Mouse (Mus musculus) fibroblast of lung, adult 2 months (primary cell): ENCODE data around the gene Il1b.
A peak's percentile ranks its signal among the peaks of the same experiment; 100 is the strongest.

Experiments used
- DNase-seq: peaks from one replicate; pipeline ENCODE4 v3.0.0-alpha.2; 2011; ENCODE audit warnings: low read depth

Gene Il1b

DNA sequence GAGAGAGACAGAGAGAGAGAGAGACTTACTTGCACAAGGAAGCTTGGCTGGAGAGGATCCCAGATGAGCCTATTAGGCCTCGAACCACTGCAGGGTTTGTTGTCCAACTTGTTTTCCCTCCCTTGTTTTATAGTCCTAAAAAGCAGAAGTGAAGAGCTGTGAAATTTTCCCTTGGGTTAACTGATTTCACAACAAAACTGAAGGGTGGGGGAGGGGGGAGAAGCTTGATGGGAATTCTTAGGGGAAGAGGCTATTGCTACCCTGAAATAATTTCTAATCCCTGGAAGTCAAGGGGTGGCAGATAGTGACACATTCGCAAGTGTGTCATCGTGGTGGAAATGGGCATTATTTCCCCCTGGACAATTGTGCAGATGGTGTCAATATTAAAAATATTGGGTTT, at the start of gene Il1b:
Il1b (minus strand) TSS at position 101 of the 400 bp plus-strand sequence.
- DNase-seq = no peak

DNA sequence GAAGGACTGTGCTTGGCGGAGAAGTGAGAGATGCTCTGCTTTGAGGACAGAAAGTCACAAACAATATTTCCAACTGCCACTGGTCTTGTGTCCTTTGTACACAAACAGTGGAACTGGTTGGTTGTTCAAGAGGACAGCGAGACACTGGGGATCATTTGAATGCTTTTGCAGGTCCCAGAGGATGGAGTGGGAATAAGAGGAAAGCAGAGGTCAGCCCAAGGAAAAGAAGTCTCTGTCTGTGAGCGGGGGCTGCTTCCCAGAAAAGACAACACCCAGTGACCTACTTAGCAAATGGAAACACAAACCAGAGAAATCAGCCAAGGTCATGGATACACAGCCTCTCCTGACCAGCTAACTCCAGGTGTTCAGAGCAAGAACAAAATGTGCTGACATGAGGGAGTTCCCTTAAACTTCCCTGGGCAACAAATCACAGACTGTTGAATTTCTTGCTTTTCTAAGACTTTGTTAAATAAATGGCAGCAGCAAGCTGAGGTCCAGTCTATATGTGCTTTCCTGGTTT, 48.5 kb upstream of the Il1b start:
- no peak for DNase-seq

DNA sequence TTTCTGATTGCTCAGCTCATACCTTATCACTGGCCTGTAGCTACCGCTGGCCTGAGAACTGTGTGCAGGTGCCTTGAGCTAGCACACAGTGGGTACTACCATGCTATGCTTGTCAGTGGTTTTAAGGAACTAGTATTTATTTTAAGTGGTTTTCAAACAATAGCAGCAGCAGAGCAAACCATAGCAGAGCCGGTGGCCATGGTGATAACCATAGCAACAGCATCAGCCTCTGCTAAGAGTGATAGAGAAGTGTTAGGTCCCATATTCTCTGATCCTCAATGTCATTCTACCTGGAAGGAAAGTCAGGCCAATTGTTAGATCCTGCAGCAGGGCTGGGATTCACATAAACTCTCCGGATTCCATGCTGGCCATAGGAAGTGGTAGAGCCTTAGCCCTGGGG, 43.7 kb upstream of the Il1b start:
- no peak for DNase-seq

DNA sequence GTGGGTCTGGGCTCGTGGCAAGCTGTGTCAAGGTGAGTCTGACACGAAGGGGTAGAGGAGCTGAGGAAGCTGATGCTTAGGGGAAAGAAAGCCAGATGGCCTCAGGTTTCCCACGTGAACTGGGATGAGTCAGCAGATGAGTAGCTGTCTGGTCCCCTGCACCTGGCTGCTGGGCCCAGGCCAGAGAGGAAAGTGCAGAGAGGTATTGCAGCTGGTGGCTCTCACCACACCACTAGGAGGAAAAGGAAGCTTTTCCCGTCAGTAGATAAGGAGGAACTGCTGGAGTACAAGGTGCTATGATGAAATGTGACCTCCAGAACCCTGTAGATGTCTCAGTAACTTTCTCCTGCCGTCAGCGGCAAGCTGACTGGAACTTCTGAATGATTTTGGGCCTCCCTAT, 42.5 kb upstream of the Il1b start:
- no peak for DNase-seq

DNA sequence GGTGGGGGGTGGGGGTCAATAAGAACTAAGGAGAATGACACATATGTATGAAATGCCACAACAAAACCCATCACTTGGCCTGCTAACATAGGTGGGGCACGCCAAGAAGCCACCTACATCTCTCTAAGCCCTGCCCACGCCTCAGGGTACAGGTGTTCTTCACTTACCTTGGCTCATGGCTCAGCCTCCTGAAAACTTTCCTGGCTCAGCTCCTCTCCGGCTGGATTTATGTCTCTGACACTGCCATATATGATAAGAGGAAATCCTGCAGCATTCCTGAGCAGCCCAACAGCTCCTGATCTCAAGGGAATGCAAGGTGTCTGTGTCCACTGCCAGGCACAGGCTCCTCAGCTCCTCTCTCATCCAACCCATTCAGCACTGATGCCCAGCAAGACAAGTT, 40.7 kb upstream of the Il1b start:
- DNase-seq = no peak

DNA sequence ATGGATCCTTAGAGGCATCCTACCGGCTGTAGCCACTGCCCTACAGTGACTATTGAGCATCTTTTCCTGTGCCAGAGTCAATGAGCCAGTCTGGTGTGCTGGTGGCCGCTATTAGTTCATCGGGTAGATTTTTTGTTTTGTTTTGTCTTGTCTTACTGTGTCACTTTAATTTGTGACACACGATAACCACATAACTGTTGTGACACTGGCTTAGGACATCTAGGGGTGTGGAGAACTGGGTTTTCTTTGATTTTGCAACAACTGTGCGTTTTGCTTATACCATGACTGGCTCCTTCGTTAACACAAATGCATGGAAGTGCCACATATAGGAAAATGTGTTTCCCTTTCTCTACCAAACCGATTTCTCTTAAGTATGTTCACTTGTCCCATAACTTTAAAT, 39.4 kb upstream of the Il1b start:
- no peak for DNase-seq

DNA sequence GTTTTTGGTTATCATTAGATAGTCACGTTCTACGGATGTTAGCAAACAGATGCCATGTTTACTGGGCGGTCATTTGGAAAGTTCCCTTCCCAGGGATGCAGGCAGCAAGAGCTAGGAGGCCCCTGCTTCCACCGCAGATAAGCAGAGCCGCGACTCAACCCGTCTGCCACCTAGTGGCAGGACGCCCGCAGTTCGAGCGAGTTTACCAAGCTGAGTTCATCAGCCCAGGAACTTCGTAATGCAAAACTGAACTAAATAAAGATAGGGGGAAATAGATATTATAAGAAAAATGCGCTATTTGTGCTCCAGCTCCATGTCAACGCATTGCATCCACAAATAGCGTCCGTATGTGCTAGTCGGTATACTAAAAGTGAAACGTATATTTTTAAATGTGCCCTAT, 37.5 kb upstream of the Il1b start:
- peak; percentile 20 for DNase-seq

DNA sequence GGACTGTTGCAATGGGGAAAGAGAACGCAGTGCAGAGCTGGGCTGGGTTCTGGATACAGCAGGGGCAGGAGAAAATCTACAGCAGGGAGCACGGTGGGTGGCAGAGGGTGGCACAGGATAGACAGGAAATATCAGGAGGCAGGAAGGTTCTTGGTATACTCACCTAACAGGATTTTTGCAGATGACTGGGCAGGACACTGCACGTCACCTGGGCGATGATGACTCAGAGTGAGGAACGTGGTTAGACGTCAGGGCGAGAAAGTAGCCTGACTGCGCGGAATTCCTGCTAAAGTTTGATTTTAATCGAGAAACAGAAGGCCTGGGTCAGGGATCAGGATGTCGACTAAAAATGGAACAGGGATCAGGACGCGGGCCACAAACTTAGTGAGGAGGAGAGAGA, 36.7 kb upstream of the Il1b start:
- no peak for DNase-seq

DNA sequence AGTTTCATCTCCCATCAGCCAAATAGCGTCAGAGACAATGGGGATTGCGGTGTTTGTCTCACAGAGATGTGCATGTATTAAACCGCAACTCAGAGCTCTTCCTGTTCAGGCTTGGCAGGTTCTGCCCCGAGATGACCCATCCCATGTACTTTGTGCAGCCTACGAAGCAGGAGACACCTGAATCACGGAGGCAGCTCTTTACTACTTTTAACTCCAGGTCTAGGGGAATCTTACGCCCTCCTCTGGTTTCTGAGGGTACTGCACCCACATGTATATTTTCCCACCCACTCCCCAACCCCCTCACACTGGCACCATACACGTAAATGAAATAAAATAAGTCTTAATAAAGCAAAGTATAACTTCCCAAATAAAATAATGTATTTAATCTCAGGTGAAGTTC, 35.6 kb upstream of the Il1b start:
- DNase-seq = no peak

DNA sequence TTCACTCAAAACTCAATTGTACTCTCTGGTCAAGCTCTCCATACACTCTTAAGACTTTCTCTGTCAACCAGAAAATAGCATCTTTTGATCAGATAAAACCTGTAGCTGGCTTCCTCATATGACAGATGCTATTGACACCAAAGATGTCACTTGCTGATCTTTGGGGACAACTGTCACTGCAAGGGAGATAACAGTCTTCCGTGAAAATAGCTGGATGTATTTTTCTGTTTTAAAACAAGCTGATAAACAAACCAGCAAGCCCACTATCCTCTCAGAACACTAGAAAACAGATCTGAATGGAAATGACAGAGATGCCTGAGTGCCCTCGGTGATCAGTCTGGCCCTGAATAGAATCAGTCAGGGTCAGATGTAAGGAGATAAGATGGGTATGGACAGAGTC, 32.8 kb upstream of the Il1b start:
- DNase-seq = no peak

DNA sequence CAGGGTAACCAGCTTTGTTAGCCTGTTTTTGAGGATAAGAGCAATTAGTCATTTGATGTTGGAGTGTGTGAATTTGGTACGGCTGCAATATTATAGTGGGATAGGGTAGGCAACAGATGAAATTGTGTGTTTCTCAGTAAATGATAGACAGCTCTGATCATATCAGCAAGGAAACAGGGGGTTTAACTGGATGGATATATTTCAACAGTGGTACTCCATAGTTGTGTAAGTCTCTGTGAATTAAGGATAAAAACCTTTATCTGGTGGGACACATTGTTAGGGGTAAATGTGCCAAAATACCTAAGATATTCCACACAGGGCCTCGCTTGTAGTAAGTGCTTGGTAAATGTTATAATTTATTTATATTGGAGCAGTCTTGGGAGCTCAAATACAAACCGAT, 31.4 kb upstream of the Il1b start:
- no peak for DNase-seq

DNA sequence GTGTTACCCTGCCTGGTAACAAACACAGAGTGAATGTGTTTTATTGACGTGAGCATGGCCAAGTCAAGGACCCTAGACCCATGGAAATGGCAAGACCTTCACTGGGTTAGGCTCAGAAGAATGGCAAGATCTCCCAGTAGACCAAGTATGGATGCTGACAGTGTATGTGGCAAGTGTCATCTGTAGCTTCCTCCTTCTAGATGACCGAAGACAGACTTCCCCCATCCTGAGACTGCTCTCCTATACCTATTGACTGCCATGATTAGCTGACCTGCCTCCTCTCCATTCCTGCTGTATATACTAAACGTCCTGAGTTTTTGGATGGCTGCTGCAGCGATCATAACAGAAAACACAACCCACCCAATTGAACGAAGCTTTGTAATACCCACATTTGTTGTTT, 30.9 kb upstream of the Il1b start:
- DNase-seq = no peak

DNA sequence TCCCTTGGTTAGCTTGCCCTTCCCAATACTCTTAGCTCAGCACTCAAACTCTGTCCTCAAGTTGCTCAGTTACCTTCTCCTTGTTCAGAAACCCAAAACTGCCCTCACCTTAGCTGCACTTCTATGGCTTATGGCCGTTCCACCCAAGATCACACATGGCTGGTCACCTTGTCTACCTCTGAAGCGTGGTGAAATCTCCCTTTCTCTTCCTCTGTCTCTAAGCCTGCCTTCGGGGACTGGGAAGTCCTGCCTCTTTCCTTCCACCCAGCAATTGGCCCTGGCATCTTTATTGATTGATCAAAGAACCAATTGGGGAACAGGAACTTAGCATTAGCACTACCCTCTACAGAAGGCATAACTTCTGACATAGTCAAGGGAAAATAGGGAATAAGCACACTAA, 27.2 kb upstream of the Il1b start:
- DNase-seq = no peak

DNA sequence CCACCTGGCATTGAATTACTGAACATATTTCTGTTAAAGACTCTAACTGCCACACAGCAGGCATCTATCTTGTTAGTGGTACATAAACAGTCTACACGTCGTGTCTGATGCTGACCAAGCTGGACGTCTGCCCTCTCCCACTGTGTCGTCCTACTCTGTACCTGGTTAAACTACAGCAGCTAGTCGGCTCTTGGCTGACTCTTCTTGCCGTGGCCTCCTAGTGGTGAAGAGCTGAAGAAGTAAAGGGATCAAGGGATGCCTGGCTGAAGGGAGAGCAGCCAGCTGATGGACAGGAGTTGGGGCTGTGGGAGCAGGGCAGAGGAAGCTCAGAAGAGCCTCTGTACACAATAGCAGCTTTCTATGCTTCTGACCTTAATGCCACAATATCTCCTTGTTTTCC, 22.6 kb upstream of the Il1b start:
- DNase-seq = no peak

DNA sequence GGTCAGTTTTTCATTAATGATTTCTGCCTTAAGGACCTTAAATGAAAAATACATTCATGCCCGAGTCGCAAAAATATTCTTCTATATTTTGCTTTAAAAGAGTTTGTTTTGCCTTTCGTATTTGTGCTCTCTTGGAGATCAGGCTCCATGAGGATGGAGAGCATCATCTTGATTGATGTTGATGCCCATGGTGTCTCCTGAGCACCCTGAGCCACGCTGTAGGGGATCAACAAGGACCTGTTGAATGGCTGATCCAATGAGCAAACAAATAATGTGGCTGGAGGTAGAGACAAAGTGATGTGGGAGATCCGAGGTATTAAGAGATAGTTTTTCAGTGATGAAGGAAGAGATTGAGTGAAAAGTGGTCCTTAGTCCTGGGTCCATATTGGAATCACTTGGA, 19.2 kb upstream of the Il1b start:
- no peak for DNase-seq

DNA sequence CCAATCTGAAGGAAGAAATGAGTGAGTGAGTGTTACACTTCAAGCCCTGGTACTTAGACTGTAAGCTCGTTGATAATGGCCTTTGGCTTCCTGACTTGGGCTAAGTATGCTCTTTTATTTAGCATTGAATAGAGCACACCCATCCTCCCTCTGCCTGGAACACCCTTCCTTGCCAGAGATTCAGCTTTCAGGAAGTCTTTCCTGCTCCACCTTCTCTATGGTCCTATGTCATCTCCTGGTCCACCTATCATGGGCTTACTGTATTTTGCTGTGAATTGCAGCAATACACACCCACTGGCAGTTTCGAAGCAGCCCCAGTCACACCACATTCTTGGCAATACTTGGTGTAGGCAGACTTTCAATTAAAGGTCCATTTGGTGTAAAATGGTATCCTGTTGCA, 18.4 kb upstream of the Il1b start:
- DNase-seq = no peak

DNA sequence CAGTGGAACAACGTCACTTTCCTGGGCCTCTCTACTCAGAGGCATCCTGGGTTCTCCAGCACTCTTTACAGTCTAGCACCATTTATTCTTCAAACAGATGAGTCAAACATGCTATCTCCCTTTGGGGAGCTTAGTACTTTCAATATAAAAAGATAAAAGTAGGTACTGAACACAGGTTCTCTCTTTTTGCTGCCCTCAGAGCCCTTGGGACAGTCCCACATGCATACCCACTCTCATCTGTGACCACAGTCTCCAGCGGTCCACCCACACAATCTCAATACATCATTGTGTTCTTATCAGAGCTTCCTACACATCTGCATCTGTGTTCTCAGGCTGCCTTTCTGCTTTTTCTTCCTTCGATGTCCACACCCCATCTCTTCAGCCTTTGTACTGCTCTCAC, 14.4 kb upstream of the Il1b start:
- DNase-seq = no peak

DNA sequence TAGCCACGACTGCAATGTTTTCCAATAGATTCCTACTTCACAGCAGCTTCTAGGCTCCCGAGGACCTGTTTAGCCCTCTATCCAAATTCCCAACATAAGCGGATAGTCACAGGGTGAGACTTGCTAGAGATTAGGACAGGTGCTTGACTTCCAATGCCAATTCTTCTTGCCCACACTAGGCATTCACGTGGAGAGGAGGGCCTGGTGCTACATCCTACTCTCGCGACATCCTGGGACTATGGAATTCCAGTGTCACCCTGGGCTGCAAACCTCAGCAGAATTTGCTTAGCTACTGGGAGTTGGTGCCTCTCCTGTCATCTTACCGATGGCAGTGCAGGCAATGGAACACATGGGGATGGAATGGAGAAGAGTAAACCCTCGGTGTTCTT, 13.3 kb upstream of the Il1b start:
- DNase-seq = no peak

DNA sequence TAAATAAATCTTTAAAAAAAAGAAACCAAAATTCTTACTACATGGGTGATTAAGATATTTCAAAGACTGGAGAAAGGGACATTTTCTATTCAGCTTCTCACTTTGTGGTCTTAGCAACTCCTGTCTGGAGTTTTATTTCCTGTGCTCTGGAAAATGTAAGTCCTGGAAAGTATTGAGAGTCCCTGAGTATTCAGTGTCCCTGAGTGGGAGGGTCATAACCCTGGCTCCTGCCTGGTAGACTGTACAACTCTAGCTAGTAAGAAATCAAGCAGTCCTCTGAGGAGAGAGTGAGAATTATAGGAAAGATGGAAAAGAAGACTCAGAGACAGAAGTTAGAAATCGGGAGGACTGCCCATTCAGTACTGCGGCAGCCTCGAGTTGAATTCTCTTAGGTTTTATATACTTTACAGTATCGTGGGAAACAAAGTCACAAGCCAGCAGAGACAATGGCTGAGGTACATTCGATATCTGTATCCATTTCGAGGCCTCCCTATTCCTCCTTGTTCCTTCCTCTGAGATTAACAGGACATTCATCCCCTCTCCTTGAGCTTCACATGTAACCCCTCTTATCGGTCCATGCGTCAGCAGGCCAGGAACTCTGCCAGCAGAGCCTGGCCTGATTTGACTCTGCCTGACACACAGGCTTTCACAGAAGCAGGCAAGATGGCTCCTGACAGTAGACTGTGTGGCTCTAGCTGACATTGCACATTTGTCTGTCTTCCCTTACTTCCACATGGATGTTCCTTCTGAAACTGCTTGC, 12.8 kb upstream of the Il1b start:
- no peak for DNase-seq

DNA sequence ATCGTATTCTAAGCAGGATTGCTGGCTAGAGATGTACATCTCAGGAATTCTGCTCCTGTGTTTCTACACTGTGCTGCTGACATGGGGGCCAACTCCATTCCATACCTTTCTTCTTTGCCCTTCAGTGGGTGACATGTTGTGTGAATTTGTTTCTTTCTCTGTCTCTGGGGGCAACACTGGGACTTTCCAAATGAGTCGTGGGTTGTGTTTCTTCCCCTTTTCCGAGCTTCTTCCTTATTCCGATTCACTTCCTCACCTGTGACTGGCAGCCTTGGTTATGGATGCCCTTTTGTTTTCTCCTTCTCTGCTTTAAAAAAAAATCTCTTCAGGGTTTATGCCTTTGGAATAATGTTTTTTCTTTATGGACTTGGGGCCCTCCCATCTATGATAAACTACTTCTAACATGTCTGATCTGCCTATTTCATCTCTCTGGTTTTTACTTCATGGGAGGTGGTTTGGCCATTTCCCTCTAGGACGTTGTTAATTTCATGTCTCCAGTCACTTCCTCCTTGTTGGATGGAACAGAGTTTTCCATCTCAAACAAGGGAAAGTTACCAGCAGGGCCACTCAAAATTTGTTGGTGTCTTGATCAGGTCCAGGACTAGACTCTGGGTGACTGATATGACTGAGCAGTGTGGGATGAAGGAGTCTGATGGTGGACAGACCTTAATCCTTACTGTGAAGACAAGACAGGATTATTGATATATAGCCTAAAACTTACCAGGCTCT, 10.0 kb upstream of the Il1b start:
- DNase-seq = no peak

DNA sequence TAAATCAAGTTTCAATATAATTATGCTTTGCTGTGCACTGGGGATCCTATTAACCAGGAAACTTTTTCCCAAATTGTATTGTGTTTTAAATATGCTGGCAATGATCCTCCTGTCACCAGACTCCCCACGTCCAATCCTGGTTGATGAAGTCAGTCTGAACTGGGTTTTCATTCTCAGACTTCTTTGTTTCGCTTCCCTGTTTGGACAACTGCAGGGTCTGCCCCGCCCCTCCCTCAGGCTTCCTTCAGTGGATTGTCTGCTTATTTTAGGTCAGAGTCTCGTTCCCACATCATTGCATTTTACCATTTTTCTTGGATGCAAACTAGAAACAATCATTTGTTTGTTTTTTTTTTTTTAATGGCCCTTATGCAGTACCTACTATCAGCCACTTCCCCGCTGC, 9.3 kb upstream of the Il1b start:
- no peak for DNase-seq

DNA sequence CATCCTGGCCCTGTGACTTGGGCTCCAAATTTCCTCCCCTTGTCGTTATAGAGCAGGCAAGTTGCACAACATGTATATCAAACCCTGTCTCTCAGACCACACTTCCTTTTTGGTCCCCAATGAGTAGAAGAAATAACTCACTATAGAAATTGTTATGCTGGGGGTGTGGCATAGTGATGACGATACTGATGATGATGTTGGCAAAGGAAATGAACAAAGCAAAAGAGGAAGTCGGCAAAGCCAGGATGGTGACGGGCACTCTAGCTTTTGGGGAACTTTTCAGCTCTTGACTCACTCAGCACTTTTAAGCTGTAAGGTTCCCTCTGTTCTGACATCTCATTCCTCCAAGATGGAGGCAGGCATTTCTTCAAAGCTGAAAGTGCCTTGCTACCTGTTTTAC, 2.4 kb upstream of the Il1b start:
- DNase-seq = no peak

DNA sequence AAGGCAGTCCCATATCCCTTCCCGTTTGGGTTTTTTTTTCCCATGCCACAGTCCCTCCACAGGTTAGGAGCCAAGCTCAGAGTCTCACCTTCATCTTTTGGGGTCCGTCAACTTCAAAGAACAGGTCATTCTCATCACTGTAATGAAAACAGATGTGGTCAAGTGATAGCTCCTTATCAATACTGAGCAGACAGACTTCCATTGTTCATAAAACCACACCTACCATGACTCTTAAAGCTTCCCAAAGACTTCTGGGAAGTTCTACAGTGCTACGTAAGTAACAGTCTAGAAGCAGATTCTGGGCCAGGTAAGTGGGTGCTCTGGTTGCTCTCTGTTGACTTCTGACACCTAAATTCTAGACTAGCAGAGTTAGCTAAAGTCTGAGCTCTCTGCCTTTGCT, 1.3 kb downstream of the Il1b start:
- no peak for DNase-seq

DNA sequence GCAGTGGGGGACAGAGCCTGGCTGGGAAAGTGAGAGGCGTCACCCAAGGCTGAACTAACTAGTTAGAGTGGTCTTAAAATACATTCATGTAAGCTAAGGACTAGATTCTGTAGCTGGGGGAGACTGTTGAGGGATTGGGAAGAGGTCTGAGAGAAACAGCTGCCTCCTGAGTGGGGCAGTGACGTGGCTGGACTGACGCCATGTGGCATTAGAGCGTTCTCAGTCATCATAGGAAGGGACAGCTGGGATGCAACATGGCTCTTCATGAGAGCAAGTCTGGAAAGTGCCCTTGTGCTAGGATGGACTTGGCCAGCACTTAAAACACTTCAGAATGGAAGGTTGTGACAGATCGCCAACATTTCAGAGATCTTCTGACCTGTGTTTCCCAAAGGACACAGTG, 2.1 kb downstream of the Il1b start:
- no peak for DNase-seq
